Mouse (Mus musculus): ENCODE measurements around the gene Kcnj1. TPM values are rescaled to one million over a fixed set of nuclear protein-coding genes. Genes with fewer than 3 reads are reported as not detected.

Kcnj1 gene
- polyA plus RNA-seq, 1 experiment from 2014 or later: not detected

Other genes with a start within 250 kb of the Kcnj1 start
- gene Kcnj5, start 28.1 kb upstream of the Kcnj1 start, polyA plus RNA-seq (2015; fragmentation: Nextera tagmentation; extraction: Ambion mirVana): 0.05 and 0.16 TPM in 2 replicates
- 9.9 and 12.8 TPM in 2 replicates for gene Fli1, start 170.4 kb downstream of the Kcnj1 start, polyA plus RNA-seq (2015; fragmentation: Nextera tagmentation; extraction: Ambion mirVana)

Data from stomach, embryonic 16.5 days (tissue).